Mouse (Mus musculus) G1E (cell line): ENCODE results near the gene Ybx1. TPM values are rescaled to one million over a fixed set of nuclear protein-coding genes. Genes with fewer than 3 reads are reported as not detected.

Experiments
- ATAC-seq: 2 replicates; pipeline ENCODE4 v1.8.0; 2016; ENCODE audit warnings: mild to moderate bottlenecking; ENCODE audit not compliant: insufficient number of reproducible peaks, poor library complexity, low FRiP score, severe bottlenecking; ENCODE audit errors: extremely low read depth
- DNase-seq: peaks from one replicate; pipeline ENCODE4 v3.0.0; 2012; ENCODE audit warnings: low spot score
- H3K27me3 ChIP-seq: 2 replicates; pipeline ENCODE4 v1.6.1; 2012; ENCODE audit warnings: mild to moderate bottlenecking, low read length, inconsistent platforms; ENCODE audit not compliant: insufficient read depth
- H3K36me3 ChIP-seq: replicated peaks from 2 replicates; pipeline ENCODE3; 2012; ENCODE audit warnings: mild to moderate bottlenecking, inconsistent platforms
- H3K4me1 ChIP-seq: 2 replicates; pipeline ENCODE4 v1.6.1; 2012; ENCODE audit warnings: low read depth, low read length, inconsistent platforms, mixed read lengths; ENCODE audit not compliant: insufficient read depth
- H3K4me3 ChIP-seq: 2 replicates; pipeline ENCODE4 v1.5.1; 2012; ENCODE audit warnings: low read depth, mild to moderate bottlenecking, inconsistent platforms, low read length, moderate library complexity, mixed read lengths
- H3K9me3 ChIP-seq: replicated peaks from 2 replicates; pipeline ENCODE4 v1.6.1; 2012; ENCODE audit warnings: inconsistent platforms
- CTCF ChIP-seq: IDR thresholded peaks from 2 replicates; pipeline ENCODE4 v1.5.1; 2012; ENCODE audit warnings: low read depth, low read length, inconsistent platforms, mixed read lengths
- GATA1 ChIP-seq: IDR thresholded peaks from 2 replicates; pipeline ENCODE4 v1.6.1; 2012; ENCODE audit warnings: borderline replicate concordance, low read length, inconsistent platforms, mixed read lengths
- GATA2 ChIP-seq: IDR thresholded peaks from 2 replicates; pipeline ENCODE4 v1.6.1; 2012; ENCODE audit warnings: low read depth, low read length, inconsistent platforms, borderline replicate concordance
- POLR2AphosphoS5 ChIP-seq: IDR thresholded peaks from 2 replicates; pipeline ENCODE4 v1.6.1; 2012; ENCODE audit warnings: low read depth, low read length, inconsistent platforms; ENCODE audit not compliant: insufficient replicate concordance
- TAL1 ChIP-seq: conservative IDR thresholded peaks from 2 replicates; pipeline ENCODE4 v1.6.1; 2012; ENCODE audit warnings: low read depth, low read length, inconsistent platforms, mixed read lengths
- polyA plus RNA-seq: library from polyadenylated mRNA; stranded (reverse); fragments of >175 nt; gene quantifications from 2 replicates; pipeline ENCODE4 v1.2.3, GENCODE M21; 2012
- total RNA-seq, 2 experiments: library from RNA; stranded (forward) in 1 of 2; stranded (reverse) in 1 of 2; fragments of 200-1000 nt in 1 of 2; fragments of >200 nt in 1 of 2; fragmentation: Nextera tagmentation in 1 of 2; gene quantifications; 2 replicates each; pipeline ENCODE4 v1.2.3; 2014 to 2017

The Ybx1 gene
- total and polyA plus RNA-seq, 3 experiments = 1,332 to 2,579 (median 2,303) TPM

DNA sequence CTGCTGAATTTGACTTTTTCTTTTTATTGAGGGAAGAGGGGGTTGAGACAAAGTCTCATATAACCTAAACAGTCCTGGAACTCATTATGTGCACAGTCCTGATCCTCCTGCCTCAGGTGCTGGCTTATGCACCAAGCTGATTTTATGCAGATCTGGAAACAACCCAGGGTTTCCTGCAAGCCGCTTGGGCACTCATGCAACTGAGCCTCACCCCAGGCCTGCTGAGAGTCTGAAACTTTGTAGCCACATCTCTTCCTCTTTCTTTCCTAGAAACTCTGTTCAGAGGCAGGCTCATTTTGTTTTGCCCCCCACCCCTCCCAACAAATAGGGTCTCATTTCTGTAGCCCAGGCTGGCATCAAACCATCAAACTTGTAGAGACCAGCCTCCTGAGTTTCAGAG lies 19.4 kb upstream of the Ybx1 start:
- TF ChIP-seq TAL1 (no peak), GATA2 (no peak), POLR2AphosphoS5 (no peak), CTCF (no peak), GATA1 (no peak)
- H3K36me3 ChIP-seq = peaks cover 95% of the 10 kb centered on the region
- no peak for ATAC-seq

DNA sequence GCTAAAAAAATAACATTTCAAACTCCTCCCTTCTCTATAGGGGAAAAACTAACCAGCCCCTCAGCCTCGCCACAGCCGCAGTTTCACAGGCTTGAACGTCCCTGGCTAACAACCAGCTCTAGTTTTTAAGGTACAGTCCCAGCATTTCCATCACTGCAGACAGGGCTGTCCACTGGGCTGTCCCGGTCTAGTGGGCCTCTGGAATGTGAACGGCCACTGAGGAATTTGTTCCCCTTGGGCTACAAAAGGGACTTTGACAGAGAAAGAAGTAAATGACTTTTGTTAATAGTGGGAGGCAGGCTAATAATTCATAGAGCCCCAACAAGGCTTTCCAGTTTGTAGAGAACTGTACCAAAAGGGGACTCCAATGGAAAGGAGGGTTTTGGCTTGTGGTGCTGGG lies 11.0 kb upstream of the Ybx1 start:
- H3K9me3 ChIP-seq = no peaks in the 10 kb centered on the region
- TF ChIP-seq TAL1 (no peak), GATA2 (no peak), GATA1 (no peak), POLR2AphosphoS5 (no peak), CTCF (no peak)
- DNase-seq = no peak
- no peak overlapping the region for H3K4me3 ChIP-seq
- no peak for ATAC-seq
- H3K4me1 ChIP-seq = no peaks in the 10 kb centered on the region
- peaks cover 86% of the 10 kb centered on the region for H3K36me3 ChIP-seq
- no peaks in the 10 kb centered on the region for H3K27me3 ChIP-seq

More for the DNA sequence above, 19.4 kb upstream of the Ybx1 start:
- no peak for DNase-seq
- no peaks in the 10 kb centered on the region for H3K9me3 ChIP-seq
- H3K27me3 ChIP-seq = no peaks in the 10 kb centered on the region
- peaks cover 14% of the 10 kb centered on the region for H3K4me1 ChIP-seq
- H3K4me3 ChIP-seq = no peak overlapping the region

DNA sequence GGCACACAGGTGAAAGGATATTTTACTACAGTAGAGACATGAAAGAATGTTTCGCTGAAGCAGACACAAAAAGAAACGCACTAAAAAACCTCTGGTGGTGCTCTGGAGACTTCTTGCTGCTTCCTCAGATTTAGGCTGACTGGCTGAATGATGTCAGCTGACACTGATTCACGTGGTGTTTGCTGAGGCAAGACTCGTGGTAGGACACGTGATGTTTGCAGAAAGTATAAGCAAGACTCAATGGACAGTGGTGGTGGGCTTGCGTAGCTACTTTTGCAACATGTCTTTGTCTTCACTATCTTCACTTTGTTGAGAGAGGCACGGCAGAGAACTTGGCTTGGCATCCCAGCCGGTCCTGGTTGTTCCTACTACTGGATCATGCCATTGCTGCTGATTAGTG lies 8.9 kb upstream of the Ybx1 start:
- Histone ChIP-seq H3K4me3 (no peak overlapping the region), H3K9me3 (no peaks in the 10 kb centered on the region), H3K36me3 (peaks cover 75% of the 10 kb centered on the region), H3K4me1 (no peaks in the 10 kb centered on the region), H3K27me3 (no peaks in the 10 kb centered on the region)
- no peak for DNase-seq
- no peak for ATAC-seq
- TF ChIP-seq CTCF (no peak), GATA2 (no peak), TAL1 (no peak), POLR2AphosphoS5 (no peak), GATA1 (no peak)

DNA sequence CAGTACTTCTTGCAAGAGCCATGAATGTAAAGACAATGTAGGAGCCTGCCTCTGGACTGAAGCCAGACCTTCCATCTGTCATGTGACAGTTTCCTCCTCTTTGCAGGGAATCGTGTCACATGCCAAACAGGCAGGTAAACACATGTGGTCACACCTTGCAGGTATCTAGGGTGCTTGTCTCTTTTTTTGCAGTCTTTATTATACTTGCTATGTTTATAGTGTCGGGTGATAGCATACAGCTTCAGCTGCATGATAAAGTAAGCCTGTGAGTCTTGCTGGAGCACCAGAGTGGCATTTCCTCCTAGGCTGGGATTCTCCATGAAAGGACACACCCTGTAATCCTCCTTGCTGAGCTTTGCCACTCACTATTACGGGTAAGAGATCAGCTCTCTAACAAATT lies 7.4 kb upstream of the Ybx1 start:
- H3K9me3 ChIP-seq = no peaks in the 10 kb centered on the region
- H3K4me1 ChIP-seq = no peaks in the 10 kb centered on the region
- DNase-seq (no peak), ATAC-seq (no peak)
- no peak overlapping the region for H3K4me3 ChIP-seq
- TF ChIP-seq POLR2AphosphoS5 (no peak), TAL1 (no peak), CTCF (no peak), GATA2 (no peak), GATA1 (no peak)
- peaks cover 60% of the 10 kb centered on the region for H3K36me3 ChIP-seq
- H3K27me3 ChIP-seq = no peaks in the 10 kb centered on the region

DNA sequence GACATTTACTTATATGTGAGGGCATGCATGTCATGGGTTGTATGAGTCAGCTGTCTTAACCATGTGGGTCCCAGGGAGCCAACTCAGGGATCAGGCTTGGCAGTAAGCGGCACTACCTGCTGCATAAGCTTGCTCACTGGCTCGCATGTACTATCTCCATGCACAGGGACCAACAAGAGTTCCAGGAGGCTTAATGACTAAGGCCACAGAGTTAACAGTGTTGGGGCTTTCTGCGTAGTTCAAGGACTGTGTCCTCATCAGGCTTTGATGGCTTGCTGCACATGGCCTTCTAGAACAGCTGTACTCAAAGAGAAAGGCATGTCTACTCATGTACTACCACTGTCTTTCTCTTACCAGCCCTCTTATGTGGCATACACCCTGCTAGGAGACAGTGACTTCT lies 6.4 kb upstream of the Ybx1 start:
- TF ChIP-seq TAL1 (no peak), GATA2 (no peak), CTCF (no peak), GATA1 (no peak), POLR2AphosphoS5 (no peak)
- ATAC-seq = no peak
- Histone ChIP-seq H3K36me3 (peaks cover 52% of the 10 kb centered on the region), H3K4me3 (no peak overlapping the region), H3K4me1 (peaks cover 3% of the 10 kb centered on the region), H3K9me3 (no peaks in the 10 kb centered on the region), H3K27me3 (no peaks in the 10 kb centered on the region)
- DNase-seq = no peak

DNA sequence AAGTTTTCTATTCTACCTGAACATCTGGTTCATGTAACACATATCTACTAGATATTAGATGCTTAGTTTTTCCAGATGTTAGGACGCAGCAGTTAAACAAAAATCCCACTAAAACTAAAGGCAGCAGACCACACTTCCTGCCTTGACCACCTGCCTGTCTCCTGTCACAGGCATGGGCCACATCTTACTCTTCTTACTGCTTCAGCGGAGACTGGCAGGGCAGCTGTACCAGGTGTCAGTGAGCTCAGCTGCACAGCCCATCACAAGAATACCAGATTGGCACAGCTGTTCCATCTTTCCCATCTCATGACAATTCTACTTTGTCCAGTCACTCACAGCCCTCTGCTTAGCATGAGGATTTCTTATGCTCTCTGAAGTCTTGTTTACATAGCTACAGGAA lies 3.0 kb upstream of the Ybx1 start:
- DNase-seq (no peak), ATAC-seq (no peak)
- peaks cover 36% of the 10 kb centered on the region for H3K36me3 ChIP-seq
- TF ChIP-seq GATA1 (no peak), TAL1 (no peak), POLR2AphosphoS5 (no peak), CTCF (no peak), GATA2 (no peak)
- peaks cover 11% of the 10 kb centered on the region for H3K4me1 ChIP-seq
- no peaks in the 10 kb centered on the region for H3K9me3 ChIP-seq
- no peak overlapping the region for H3K4me3 ChIP-seq
- H3K27me3 ChIP-seq = no peaks in the 10 kb centered on the region
